Mouse (Mus musculus) heart, embryonic 16.5 days (tissue): Measurements from ENCODE around the gene Ugcg. TPM values are rescaled to one million over a fixed set of nuclear protein-coding genes. Genes with fewer than 3 reads are reported as not detected.

Source experiments
- ATAC-seq: fragments of 200-750 bp; cut with Nextera tagmentation; replicated peaks from 2 replicates; pipeline ENCODE4 v1.8.0; 2017; ENCODE audit warnings: moderate number of reproducible peaks; ENCODE audit not compliant: insufficient read depth, low FRiP score; ENCODE audit errors: extremely low read depth
- H3K27ac ChIP-seq: fragments of 300-500 bp; sonication (generic); 2 replicates; pipeline ENCODE4 v1.5.1; 2014; ENCODE audit warnings: mild to moderate bottlenecking, low read length, control low read depth, moderate library complexity
- H3K27me3 ChIP-seq: fragments of 300-500 bp; sonication (generic); 2 replicates; pipeline ENCODE4 v1.6.1; 2014; ENCODE audit warnings: low read length, mixed read lengths; ENCODE audit not compliant: control insufficient read depth, insufficient read depth
- H3K36me3 ChIP-seq: fragments of 300-500 bp; sonication (generic); 2 replicates; pipeline ENCODE4 v1.6.1; 2014; ENCODE audit not compliant: control insufficient read depth, insufficient read depth
- H3K4me1 ChIP-seq: fragments of 300-500 bp; sonication (generic); 2 replicates; pipeline ENCODE4 v1.6.1; 2014; ENCODE audit warnings: low read length, mixed read lengths; ENCODE audit not compliant: control insufficient read depth, insufficient read depth
- H3K4me2 ChIP-seq: fragments of 300-500 bp; sonication (generic); 2 replicates; pipeline ENCODE4 v1.6.1; 2014; ENCODE audit warnings: low read depth, mild to moderate bottlenecking, control low read depth, low read length
- H3K4me3 ChIP-seq: fragments of 300-500 bp; sonication (generic); 2 replicates; pipeline ENCODE4 v1.5.1; 2014; ENCODE audit warnings: mild to moderate bottlenecking, control low read depth, low read length
- H3K9ac ChIP-seq: fragments of 300-500 bp; sonication (generic); 2 replicates; pipeline ENCODE4 v1.6.1; 2014; ENCODE audit warnings: low read length, control low read depth
- H3K9me3 ChIP-seq: fragments of 300-500 bp; sonication (generic); replicated peaks from 2 replicates; pipeline ENCODE4 v1.6.1; 2016; ENCODE audit warnings: low read length; ENCODE audit not compliant: control insufficient read depth
- WGBS: fragments of 180-500 bp; shearing (Covaris S2); extraction: QIAGEN DNeasy Blood & Tissue Kit; methylation state at CpG from one replicate; pipeline ENCODE4 v1.1.7; 2014; 5-methylcytosine and 5-hydroxymethylcytosine counted together
- polyA plus RNA-seq: library from polyadenylated mRNA; unstranded; fragments of >200 nt; fragmentation: Nextera tagmentation; extraction: Ambion mirVana; gene quantifications from 2 replicates; pipeline ENCODE4 v1.2.1, GENCODE M21; 2015

Gene Ugcg
- polyA plus RNA-seq, 1 experiment from 2014 or later = 8.0 TPM

- Histone ChIP-seq H3K36me3 (peaks cover 19% of the 10 kb centered on the region), H3K4me1 (peaks cover 12% of the 10 kb centered on the region), H3K4me3 (no peak overlapping the region), H3K9ac (no peak overlapping the region), H3K4me2 (no peak overlapping the region), H3K9me3 (no peaks in the 10 kb centered on the region), H3K27ac (no peak overlapping the region), H3K27me3 (no peaks in the 10 kb centered on the region)
- WGBS = 83% methylated on average over 5 of the region's 5 CpGs
- ATAC-seq = no peak
Observed at GRCm38 (mm10) chr4:59214695-59215094, 25.6 kb downstream of the Ugcg start.

DNA sequence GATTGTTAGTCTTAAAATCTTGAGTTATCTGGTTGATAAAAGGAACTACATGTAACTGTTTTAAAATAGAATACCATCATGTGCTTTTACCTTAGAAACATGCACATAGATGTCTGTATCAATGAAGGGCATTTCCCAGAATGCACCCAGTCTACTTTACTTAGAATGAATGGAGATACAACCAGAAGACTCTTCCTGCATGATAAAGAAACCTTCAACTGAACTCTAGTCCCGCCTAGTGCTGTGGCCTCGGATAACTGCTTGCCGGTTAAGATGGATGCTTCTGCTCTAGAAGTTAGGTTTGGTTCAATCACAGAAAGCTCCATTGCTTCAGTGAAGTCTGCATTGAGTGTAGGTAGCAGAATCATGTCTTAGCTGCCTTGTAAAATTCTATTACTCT lies 26.5 kb downstream of the Ugcg start:
- H3K4me2 ChIP-seq = no peak overlapping the region
- WGBS = 93% methylated on average over 3 of the region's 3 CpGs

GRCm38 (mm10) chr4:59217101-59217500 lies 28.0 kb downstream of the Ugcg start:
- peaks cover 31% of the 10 kb centered on the region for H3K36me3 ChIP-seq
- no peaks in the 10 kb centered on the region for H3K4me1 ChIP-seq
- WGBS = 92% methylated on average over 7 of the region's 7 CpGs
- H3K27ac ChIP-seq = no peak overlapping the region
- no peak overlapping the region for H3K9ac ChIP-seq
- H3K9me3 ChIP-seq = no peaks in the 10 kb centered on the region
- H3K4me3 ChIP-seq = no peak overlapping the region
- ATAC-seq = no peak
- H3K4me2 ChIP-seq = no peak overlapping the region
- H3K27me3 ChIP-seq = no peaks in the 10 kb centered on the region

More for the DNA sequence above, 26.5 kb downstream of the Ugcg start:
- no peak for ATAC-seq
- H3K9me3 ChIP-seq = no peaks in the 10 kb centered on the region
- peaks cover 7% of the 10 kb centered on the region for H3K4me1 ChIP-seq
- H3K27me3 ChIP-seq = no peaks in the 10 kb centered on the region
- no peak overlapping the region for H3K27ac ChIP-seq
- H3K9ac ChIP-seq = no peak overlapping the region
- H3K4me3 ChIP-seq = no peak overlapping the region
- peaks cover 25% of the 10 kb centered on the region for H3K36me3 ChIP-seq

GRCm38 (mm10) chr4:59218154-59218553 lies 29.1 kb downstream of the Ugcg start:
- no peak overlapping the region for H3K4me2 ChIP-seq
- no peaks in the 10 kb centered on the region for H3K27me3 ChIP-seq
- 81% methylated on average over 7 of the region's 7 CpGs for WGBS
- no peak overlapping the region for H3K4me3 ChIP-seq
- ATAC-seq = no peak
- H3K9me3 ChIP-seq = no peaks in the 10 kb centered on the region
- H3K4me1 ChIP-seq = no peaks in the 10 kb centered on the region
- H3K36me3 ChIP-seq = peaks cover 37% of the 10 kb centered on the region
- H3K27ac ChIP-seq = no peak overlapping the region
- H3K9ac ChIP-seq = no peak overlapping the region

DNA sequence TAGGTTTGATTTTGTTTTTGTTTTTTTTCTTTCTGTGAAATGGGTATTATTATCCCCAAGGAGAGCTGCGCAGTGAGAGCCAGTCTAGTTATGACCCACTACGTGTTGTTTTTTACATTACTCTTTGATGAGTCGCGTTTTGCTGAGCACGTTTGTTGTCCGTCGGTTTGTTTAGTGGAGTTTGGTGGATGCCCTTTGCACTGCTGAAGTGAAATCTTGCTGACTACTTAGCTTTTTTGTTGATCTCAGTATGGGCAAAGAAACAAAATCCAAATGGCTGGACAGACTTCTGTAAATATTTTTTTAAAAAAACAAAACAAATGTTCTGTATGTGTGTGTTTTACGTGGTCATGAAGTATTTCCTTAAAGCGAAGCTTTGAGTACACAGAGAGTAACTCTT lies 33.2 kb downstream of the Ugcg start:
- H3K9me3 ChIP-seq = no peaks in the 10 kb centered on the region
- 90% methylated on average over 9 of the region's 9 CpGs for WGBS
- H3K27me3 ChIP-seq = no peaks in the 10 kb centered on the region
- H3K36me3 ChIP-seq = peaks cover 38% of the 10 kb centered on the region
- H3K4me3 ChIP-seq = no peak overlapping the region
- ATAC-seq = no peak
- H3K27ac ChIP-seq = no peak overlapping the region
- no peak overlapping the region for H3K9ac ChIP-seq
- no peak overlapping the region for H3K4me2 ChIP-seq
- no peaks in the 10 kb centered on the region for H3K4me1 ChIP-seq

- H3K4me3 ChIP-seq = no peak overlapping the region
- H3K4me1 ChIP-seq = no peaks in the 10 kb centered on the region
- H3K9ac ChIP-seq = no peak overlapping the region
- H3K27ac ChIP-seq = no peak overlapping the region
- no peaks in the 10 kb centered on the region for H3K9me3 ChIP-seq
- no peaks in the 10 kb centered on the region for H3K27me3 ChIP-seq
- peaks cover 34% of the 10 kb centered on the region for H3K36me3 ChIP-seq
- 78% methylated on average over 5 of the region's 5 CpGs for WGBS
- no peak overlapping the region for H3K4me2 ChIP-seq
- no peak for ATAC-seq
Observed at GRCm38 (mm10) chr4:59223055-59223615, 34.1 kb downstream of the Ugcg start.

DNA sequence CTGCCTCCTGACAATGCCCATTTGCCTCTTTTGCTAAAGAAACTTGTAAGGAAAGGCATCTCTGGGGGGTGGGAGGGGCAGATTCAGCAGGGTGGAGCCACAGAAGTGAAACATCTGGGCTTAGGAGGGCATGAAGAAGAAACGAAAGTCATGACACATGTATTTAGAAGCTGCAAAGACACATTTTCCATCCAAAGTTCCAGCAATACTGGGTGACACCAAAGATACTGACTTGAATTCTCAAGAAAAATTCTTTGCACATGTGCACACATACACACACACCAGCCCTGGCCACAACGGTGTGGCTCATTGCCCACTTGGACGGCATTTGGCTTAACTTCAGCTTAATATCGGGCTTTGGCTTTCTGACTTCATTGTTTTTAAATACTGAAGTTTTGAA lies 35.8 kb downstream of the Ugcg start:
- WGBS = 78% methylated on average over 4 of the region's 4 CpGs
- Histone ChIP-seq H3K36me3 (peaks cover 26% of the 10 kb centered on the region; the same call in 1 of the 2 replicates), H3K9me3 (no peaks in the 10 kb centered on the region), H3K27ac (no peak overlapping the region), H3K9ac (no peak overlapping the region), H3K4me1 (no peaks in the 10 kb centered on the region), H3K27me3 (no peaks in the 10 kb centered on the region), H3K4me2 (no peak overlapping the region), H3K4me3 (no peak overlapping the region)
- ATAC-seq = no peak

- no peak overlapping the region for H3K4me2 ChIP-seq
- peaks cover 17% of the 10 kb centered on the region; the same call in 1 of the 2 replicates for H3K36me3 ChIP-seq
- no peaks in the 10 kb centered on the region for H3K27me3 ChIP-seq
- H3K9ac ChIP-seq = no peak overlapping the region
- H3K9me3 ChIP-seq = no peaks in the 10 kb centered on the region
- WGBS = 82% methylated on average over 9 of the region's 9 CpGs
- no peak for ATAC-seq
- H3K27ac ChIP-seq = no peak overlapping the region
- H3K4me3 ChIP-seq = no peak overlapping the region
- H3K4me1 ChIP-seq = no peaks in the 10 kb centered on the region
Observed at GRCm38 (mm10) chr4:59227047-59227446, 38.0 kb downstream of the Ugcg start.

DNA sequence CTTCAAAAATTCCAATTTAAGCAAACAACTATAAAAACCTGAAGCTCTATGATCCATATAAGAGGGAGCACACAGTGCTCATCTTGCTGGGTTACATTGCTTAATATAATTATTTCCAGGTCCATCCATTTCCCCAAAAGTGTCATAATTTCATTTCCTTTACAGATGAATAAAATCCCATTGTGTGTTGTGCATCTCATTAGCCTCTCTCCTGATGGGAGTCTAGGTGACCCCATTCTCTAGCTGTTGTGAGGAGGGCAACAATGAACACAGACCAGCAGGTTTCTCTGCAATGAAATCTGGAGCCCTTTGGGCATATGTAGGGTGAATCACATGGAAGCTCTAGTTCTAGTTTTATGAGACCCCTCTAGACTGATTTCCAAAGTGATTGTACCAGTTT lies 39.9 kb downstream of the Ugcg start:
- ATAC-seq = no peak
- Histone ChIP-seq H3K9me3 (no peaks in the 10 kb centered on the region), H3K27ac (no peak overlapping the region), H3K4me1 (no peaks in the 10 kb centered on the region), H3K4me3 (no peak overlapping the region), H3K27me3 (no peaks in the 10 kb centered on the region), H3K4me2 (no peak overlapping the region), H3K9ac (no peak overlapping the region), H3K36me3 (0 out of 2 replicates have a peak, but pooled peaks cover 2% of the 10 kb centered on the region)
